Mouse (Mus musculus) midbrain, embryonic 11.5 days (tissue): ENCODE results near the gene Pnma1. TPM values are rescaled to one million over a fixed set of nuclear protein-coding genes. Genes with fewer than 3 reads are reported as not detected.
"Not testable (repeated sequence)": the region's sequence is repeated elsewhere in the genome, so short reads cannot be mapped to it uniquely, and the experiment has no call there.

ENCODE experiments used
- ATAC-seq: fragments of 200-750 bp; cut with Nextera tagmentation; 2 replicates; pipeline ENCODE4 v1.8.0; 2017; ENCODE audit warnings: moderate TSS enrichment, moderate library complexity; ENCODE audit not compliant: low FRiP score
- DNase-seq: peaks from one replicate; pipeline ENCODE4 v3.0.0; 2015; ENCODE audit warnings: low spot score; ENCODE audit errors: missing footprints
- H3K27ac ChIP-seq: fragments of 300-500 bp; sonication (generic); 2 replicates; pipeline ENCODE4 v1.5.1; 2014; ENCODE audit warnings: low read depth, low read length
- H3K27me3 ChIP-seq: fragments of 300-500 bp; sonication (generic); 2 replicates; pipeline ENCODE4 v1.6.1; 2014; ENCODE audit warnings: mild to moderate bottlenecking, low read length, moderate library complexity, mixed read lengths; ENCODE audit not compliant: control insufficient read depth, insufficient read depth
- H3K36me3 ChIP-seq: fragments of 300-500 bp; sonication (generic); 2 replicates; pipeline ENCODE4 v1.6.1; 2014; ENCODE audit warnings: mild to moderate bottlenecking, low read length, moderate library complexity, mixed read lengths; ENCODE audit not compliant: control insufficient read depth, insufficient read depth
- H3K4me1 ChIP-seq: fragments of 300-500 bp; sonication (generic); 2 replicates; pipeline ENCODE4 v1.6.1; 2014; ENCODE audit warnings: low read length; ENCODE audit not compliant: control insufficient read depth, insufficient read depth
- H3K4me2 ChIP-seq: fragments of 300-500 bp; sonication (generic); 2 replicates; pipeline ENCODE4 v1.6.1; 2014; ENCODE audit warnings: mild to moderate bottlenecking, moderate library complexity
- H3K4me3 ChIP-seq: fragments of 300-500 bp; sonication (generic); 2 replicates; pipeline ENCODE4 v1.5.1; 2014; ENCODE audit warnings: low read depth, low read length
- H3K9ac ChIP-seq: fragments of 300-500 bp; sonication (generic); 2 replicates; pipeline ENCODE4 v1.6.1; 2014; ENCODE audit warnings: low read length
- H3K9me3 ChIP-seq: fragments of 300-500 bp; sonication (generic); 2 replicates; pipeline ENCODE4 v1.6.1; 2016; ENCODE audit warnings: low read length; ENCODE audit not compliant: control insufficient read depth
- WGBS: fragments of 180-500 bp; shearing (Covaris S2); extraction: QIAGEN DNeasy Blood & Tissue Kit; methylation state at CpG from one replicate; pipeline ENCODE4 v1.1.7; 2014; 5-methylcytosine and 5-hydroxymethylcytosine counted together
- polyA plus RNA-seq: library from polyadenylated mRNA; unstranded; fragments of >200 nt; fragmentation: Nextera tagmentation; extraction: Ambion mirVana; gene quantifications from 2 replicates; pipeline ENCODE4 v1.2.1, GENCODE M21; 2014

The Pnma1 gene
- polyA plus RNA-seq, 1 experiment from 2014 or later, result 3.4 TPM

GRCm38 (mm10) chr12:84109924-84110323, 38.4 kb downstream of the Pnma1 start:
- Histone ChIP-seq H3K9ac (no peak overlapping the region), H3K9me3 (no peaks in the 10 kb centered on the region), H3K4me2 (no peak overlapping the region), H3K4me3 (no peak overlapping the region), H3K36me3 (no peaks in the 10 kb centered on the region), H3K27ac (no peak overlapping the region), H3K4me1 (peaks cover 2% of the 10 kb centered on the region), H3K27me3 (no peaks in the 10 kb centered on the region)
- no peak for ATAC-seq
- 68% methylated on average over 1 of the region's 1 CpGs for WGBS
- DNase-seq, result no peak

GRCm38 (mm10) chr12:84107692-84108091, 40.6 kb downstream of the Pnma1 start:
- no peak overlapping the region for H3K9ac ChIP-seq
- H3K27me3 ChIP-seq, result no peaks in the 10 kb centered on the region
- WGBS, result 64% methylated on average over 1 of the region's 1 CpGs
- H3K36me3 ChIP-seq, result no peaks in the 10 kb centered on the region
- DNase-seq (peak; percentile 79), ATAC-seq (no peak)
- H3K27ac ChIP-seq, result no peak overlapping the region
- no peaks in the 10 kb centered on the region for H3K4me1 ChIP-seq
- no peak overlapping the region for H3K4me3 ChIP-seq
- no peaks in the 10 kb centered on the region for H3K9me3 ChIP-seq
- H3K4me2 ChIP-seq, result no peak overlapping the region

GRCm38 (mm10) chr12:84107012-84107411, 41.3 kb downstream of the Pnma1 start:
- DNase-seq, result no peak
- Histone ChIP-seq H3K36me3 (no peaks in the 10 kb centered on the region), H3K9ac (no peak overlapping the region), H3K9me3 (no peaks in the 10 kb centered on the region), H3K4me3 (no peak overlapping the region), H3K27me3 (no peaks in the 10 kb centered on the region), H3K4me1 (no peaks in the 10 kb centered on the region), H3K27ac (no peak overlapping the region), H3K4me2 (no peak overlapping the region)
- ATAC-seq, result no peak
- WGBS, result 83% methylated on average over 3 of the region's 3 CpGs

GRCm38 (mm10) chr12:84101493-84101845, 46.8 kb downstream of the Pnma1 start:
- H3K4me2 ChIP-seq, result peak overlapping the region; percentile 78
- ATAC-seq (no peak), DNase-seq (peak; percentile 88)
- no peak overlapping the region for H3K9ac ChIP-seq
- H3K36me3 ChIP-seq, result no peaks in the 10 kb centered on the region
- peak overlapping the region; percentile 45; the same call in 1 of the 2 replicates for H3K4me3 ChIP-seq
- no peak overlapping the region for H3K27ac ChIP-seq
- H3K9me3 ChIP-seq, result no peaks in the 10 kb centered on the region
- H3K27me3 ChIP-seq, result no peaks in the 10 kb centered on the region
- 69% methylated on average over 2 of the region's 2 CpGs for WGBS
- H3K4me1 ChIP-seq, result no peaks in the 10 kb centered on the region

- DNase-seq, result peak; percentile 95
- peak within 1 kb of the TSS; percentile 45 for H3K4me3 ChIP-seq
- H3K36me3 ChIP-seq, H3K27ac ChIP-seq, H3K27me3 ChIP-seq, H3K4me1 ChIP-seq, H3K9me3 ChIP-seq: not testable (repeated sequence)
- H3K9ac ChIP-seq, result peak within 1 kb of the TSS; percentile 75
- peak within 1 kb of the TSS; percentile 78 for H3K4me2 ChIP-seq
- 2% methylated on average over 73 of the region's 80 CpGs for WGBS
- peak; percentile 69 for ATAC-seq
Measured at GRCm38 (mm10) chr12:84100604-84101492, 47.4 kb downstream of the Pnma1 start, which contains the start of gene Acot6. Gene Acot6 (plus strand): TSS chr12:84100654.

GRCm38 (mm10) chr12:84100071-84100470, 48.2 kb downstream of the Pnma1 start:
- DNase-seq (no peak), ATAC-seq (no peak)
- no peaks in the 10 kb centered on the region for H3K4me1 ChIP-seq
- no peak overlapping the region; the same call in 1 of the 2 replicates for H3K4me3 ChIP-seq
- H3K9ac ChIP-seq, result no peak overlapping the region
- H3K27me3 ChIP-seq, result no peaks in the 10 kb centered on the region
- WGBS, result 80% methylated on average over 1 of the region's 1 CpGs
- H3K9me3 ChIP-seq, result no peaks in the 10 kb centered on the region; the same call in 1 of the 2 replicates
- H3K4me2 ChIP-seq, result peak overlapping the region; percentile 78
- H3K27ac ChIP-seq, result no peak overlapping the region
- H3K36me3 ChIP-seq, result no peaks in the 10 kb centered on the region

GRCm38 (mm10) chr12:84099605-84100004, 48.7 kb downstream of the Pnma1 start:
- 91% methylated on average over 2 of the region's 2 CpGs for WGBS
- H3K36me3 ChIP-seq, result no peaks in the 10 kb centered on the region
- no peak overlapping the region for H3K27ac ChIP-seq
- ATAC-seq (no peak), DNase-seq (no peak)
- H3K4me1 ChIP-seq, result no peaks in the 10 kb centered on the region
- no peak overlapping the region for H3K4me3 ChIP-seq
- no peak overlapping the region for H3K9ac ChIP-seq
- H3K4me2 ChIP-seq, result no peak overlapping the region
- no peaks in the 10 kb centered on the region; the same call in 1 of the 2 replicates for H3K9me3 ChIP-seq
- H3K27me3 ChIP-seq, result no peaks in the 10 kb centered on the region

Other genes starting within 250 kb of the Pnma1 start
- gene Numb, start 226.6 kb downstream of the Pnma1 start, polyA plus RNA-seq, result 27.2 and 27.8 TPM in 2 replicates
- gene Riox1, start 197.9 kb downstream of the Pnma1 start, polyA plus RNA-seq, result 13.6 and 15.3 TPM in 2 replicates
- not detected in 2 replicates for gene Heatr4, start 163.6 kb downstream of the Pnma1 start, polyA plus RNA-seq
- gene Acot2, start 160.6 kb downstream of the Pnma1 start, polyA plus RNA-seq, result 11.6 and 13.2 TPM in 2 replicates
- gene Acot1, start 139.0 kb downstream of the Pnma1 start, polyA plus RNA-seq, result 47.5 and 48.5 TPM in 2 replicates
- gene Acot4, start 110.1 kb downstream of the Pnma1 start, polyA plus RNA-seq, result 0.10 and 0.22 TPM in 2 replicates
- gene Gm49366, start 109.6 kb downstream of the Pnma1 start, polyA plus RNA-seq, result not detected in 2 replicates
- 0.18 and 0.39 TPM in 2 replicates for gene Acot3, start 96.3 kb downstream of the Pnma1 start, polyA plus RNA-seq
- not detected in 2 replicates for gene Acot5, start 79.2 kb downstream of the Pnma1 start, polyA plus RNA-seq
- gene Acot6, start 47.8 kb downstream of the Pnma1 start, polyA plus RNA-seq, result 1.2 and 1.6 TPM in 2 replicates
- 4.9 and 5.4 TPM in 2 replicates for gene Dnal1, start 34.1 kb downstream of the Pnma1 start, polyA plus RNA-seq
- gene Elmsan1, start 70.4 kb upstream of the Pnma1 start, polyA plus RNA-seq, result 3.4 and 3.9 TPM in 2 replicates
- gene Ptgr2, start 136.7 kb upstream of the Pnma1 start, polyA plus RNA-seq, result 18.6 and 18.8 TPM in 2 replicates
- 121 and 122 TPM in 2 replicates for gene Zfp410, start 168.4 kb upstream of the Pnma1 start, polyA plus RNA-seq
- gene Coq6, start 213.2 kb upstream of the Pnma1 start, polyA plus RNA-seq, result 42.0 and 42.6 TPM in 2 replicates
- 7.3 and 10.0 TPM in 2 replicates for gene Fam161b, start 213.3 kb upstream of the Pnma1 start, polyA plus RNA-seq